Mouse (Mus musculus) liver, embryonic 13.5 days (tissue): ENCODE data around the gene Erv3. TPM values are rescaled to one million over a fixed set of nuclear protein-coding genes. Genes with fewer than 3 reads are reported as not detected.
A peak's percentile ranks its signal among the peaks of the same experiment; 100 is the strongest.
"Not testable (repeated sequence)": the region's sequence is repeated elsewhere in the genome, so short reads cannot be mapped to it uniquely, and the experiment has no call there.

Experiments used
- ATAC-seq: fragments of 200-750 bp; cut with Nextera tagmentation; 2 replicates; pipeline ENCODE4 v1.8.0; 2017; ENCODE audit warnings: low read depth, mild to moderate bottlenecking, moderate number of reproducible peaks, moderate library complexity
- DNase-seq: peaks from one replicate; pipeline ENCODE4 v3.0.0; 2022
- H3K27ac ChIP-seq: fragments of 300-500 bp; sonication (generic); 2 replicates; pipeline ENCODE4 v1.5.1; 2015; ENCODE audit warnings: moderate library complexity, mild to moderate bottlenecking, inconsistent platforms
- H3K27me3 ChIP-seq: fragments of 300-500 bp; sonication (generic); 2 replicates; pipeline ENCODE4 v1.6.1; 2015; ENCODE audit warnings: mild to moderate bottlenecking, inconsistent platforms
- H3K36me3 ChIP-seq: fragments of 300-500 bp; sonication (generic); 2 replicates; pipeline ENCODE4 v1.6.1; 2015; ENCODE audit warnings: mild to moderate bottlenecking, inconsistent platforms
- H3K4me1 ChIP-seq: fragments of 300-500 bp; sonication (generic); replicated peaks from 2 replicates; pipeline ENCODE4 v1.6.1; 2015; ENCODE audit warnings: inconsistent platforms
- H3K4me2 ChIP-seq: fragments of 300-500 bp; sonication (generic); 2 replicates; pipeline ENCODE4 v1.6.1; 2015; ENCODE audit warnings: inconsistent platforms, mild to moderate bottlenecking, moderate library complexity
- H3K4me3 ChIP-seq: fragments of 300-500 bp; sonication (generic); replicated peaks from 2 replicates; pipeline ENCODE4 v1.5.1; 2015; ENCODE audit warnings: mild to moderate bottlenecking, inconsistent platforms
- H3K9ac ChIP-seq: fragments of 300-500 bp; sonication (generic); 2 replicates; pipeline ENCODE4 v1.6.1; 2015; ENCODE audit warnings: mild to moderate bottlenecking, inconsistent platforms
- H3K9me3 ChIP-seq: fragments of 300-500 bp; sonication (generic); replicated peaks from 2 replicates; pipeline ENCODE4 v1.6.1; 2016; ENCODE audit warnings: inconsistent platforms
- WGBS: fragments of 180-500 bp; shearing (Covaris S2); methylation state at CpG from one replicate; pipeline ENCODE4 v1.1.7; 2015; ENCODE audit not compliant: insufficient replicate concordance; 5-methylcytosine and 5-hydroxymethylcytosine counted together
- polyA plus RNA-seq: library from polyadenylated mRNA; unstranded; fragments of >200 nt; fragmentation: Nextera tagmentation; extraction: Ambion mirVana; gene quantifications from 2 replicates; pipeline ENCODE4 v1.2.1, GENCODE M21; 2015

Erv3 gene
- polyA plus RNA-seq, 1 experiment from 2014 or later = not detected

GRCm38 (mm10) chr2:131845671-131846070 is 13.9 kb downstream of the Erv3 start:
- ATAC-seq (no peak), DNase-seq (no peak)
- H3K4me1 ChIP-seq = peaks cover 30% of the 10 kb centered on the region
- H3K27me3 ChIP-seq = 0 out of 2 replicates have a peak, but pooled peaks cover 4% of the 10 kb centered on the region
- no peak overlapping the region for H3K4me3 ChIP-seq
- 51% methylated on average over 8 of the region's 8 CpGs for WGBS
- H3K27ac ChIP-seq = no peak overlapping the region
- no peak overlapping the region for H3K4me2 ChIP-seq
- no peaks in the 10 kb centered on the region for H3K9me3 ChIP-seq
- no peak overlapping the region for H3K9ac ChIP-seq
- no peaks in the 10 kb centered on the region for H3K36me3 ChIP-seq

GRCm38 (mm10) chr2:131842568-131842967 is 17.0 kb downstream of the Erv3 start:
- no peaks in the 10 kb centered on the region for H3K9me3 ChIP-seq
- whole genome bisulfite sequencing = 62% methylated on average over 5 of the region's 5 CpGs
- H3K4me2 ChIP-seq = no peak overlapping the region
- 0 out of 2 replicates have a peak, but pooled peaks cover 8% of the 10 kb centered on the region for H3K27me3 ChIP-seq
- no peak overlapping the region for H3K27ac ChIP-seq
- peaks cover 23% of the 10 kb centered on the region for H3K4me1 ChIP-seq
- DNase-seq = no peak
- ATAC-seq = peak; percentile 80
- H3K4me3 ChIP-seq = no peak overlapping the region
- no peak overlapping the region for H3K9ac ChIP-seq
- H3K36me3 ChIP-seq = no peaks in the 10 kb centered on the region

GRCm38 (mm10) chr2:131841321-131841693 is 18.2 kb downstream of the Erv3 start:
- H3K27me3 ChIP-seq = peaks cover 9% of the 10 kb centered on the region; the same call in 1 of the 2 replicates
- H3K4me1 ChIP-seq = peaks cover 12% of the 10 kb centered on the region
- ATAC-seq (no peak), DNase-seq (no peak)
- no peaks in the 10 kb centered on the region for H3K36me3 ChIP-seq
- no peak overlapping the region for H3K9ac ChIP-seq
- no peak overlapping the region for H3K4me2 ChIP-seq
- no peak overlapping the region for H3K27ac ChIP-seq
- WGBS = 51% methylated on average over 2 of the region's 2 CpGs
- no peak overlapping the region for H3K4me3 ChIP-seq
- H3K9me3 ChIP-seq = no peaks in the 10 kb centered on the region

- no peak overlapping the region for H3K4me2 ChIP-seq
- H3K27me3 ChIP-seq = peaks cover 6% of the 10 kb centered on the region; the same call in 1 of the 2 replicates
- H3K9ac ChIP-seq = no peak overlapping the region
- DNase-seq (no peak), ATAC-seq (no peak)
- WGBS = 60% methylated on average over 9 of the region's 9 CpGs
- no peaks in the 10 kb centered on the region for H3K36me3 ChIP-seq
- no peak overlapping the region for H3K4me3 ChIP-seq
- no peak overlapping the region for H3K27ac ChIP-seq
- H3K9me3 ChIP-seq = no peaks in the 10 kb centered on the region
- H3K4me1 ChIP-seq = peaks cover 9% of the 10 kb centered on the region
Observed at GRCm38 (mm10) chr2:131840611-131841320, 18.8 kb downstream of the Erv3 start.

- 66% methylated on average over 1 of the region's 1 CpGs for WGBS
- Histone ChIP-seq H3K36me3 (no peaks in the 10 kb centered on the region), H3K9me3 (no peaks in the 10 kb centered on the region), H3K4me2 (no peak overlapping the region), H3K4me3 (no peak overlapping the region), H3K27me3 (peaks cover 2% of the 10 kb centered on the region; the same call in 1 of the 2 replicates), H3K9ac (no peak overlapping the region), H3K27ac (no peak overlapping the region), H3K4me1 (no peaks in the 10 kb centered on the region)
- DNase-seq (no peak), ATAC-seq (no peak)
Observed at GRCm38 (mm10) chr2:131834296-131834695, 25.3 kb downstream of the Erv3 start.

GRCm38 (mm10) chr2:131831861-131832260 is 27.7 kb downstream of the Erv3 start:
- Histone ChIP-seq H3K9ac (no peak overlapping the region), H3K36me3 (no peaks in the 10 kb centered on the region), H3K27me3 (peaks cover 2% of the 10 kb centered on the region; the same call in 1 of the 2 replicates), H3K4me3 (no peak overlapping the region), H3K27ac (no peak overlapping the region), H3K4me1 (peaks cover 20% of the 10 kb centered on the region), H3K4me2 (no peak overlapping the region), H3K9me3 (no peaks in the 10 kb centered on the region)
- ATAC-seq (no peak), DNase-seq (no peak)
- 29% methylated on average over 2 of the region's 2 CpGs for WGBS

GRCm38 (mm10) chr2:131830945-131831344 is 28.6 kb downstream of the Erv3 start:
- ATAC-seq, H3K9ac ChIP-seq, DNase-seq, H3K27ac ChIP-seq, H3K27me3 ChIP-seq, H3K9me3 ChIP-seq, H3K36me3 ChIP-seq, H3K4me2 ChIP-seq, H3K4me3 ChIP-seq: not testable (repeated sequence)
- 72% methylated on average over 4 of the region's 4 CpGs for WGBS
- H3K4me1 ChIP-seq = peaks cover 29% of the 10 kb centered on the region

- DNase-seq = no peak
- H3K9ac ChIP-seq = 0 out of 2 replicates have a peak overlapping the region, but pooled peaks have one; percentile 28
Observed at GRCm38 (mm10) chr2:131827999-131828975, 31.3 kb downstream of the Erv3 start.

GRCm38 (mm10) chr2:131827026-131827687 is 32.4 kb downstream of the Erv3 start:
- DNase-seq = no peak
- H3K9me3 ChIP-seq = no peaks in the 10 kb centered on the region
- peaks cover 67% of the 10 kb centered on the region for H3K4me1 ChIP-seq
- peak overlapping the region; percentile 59 for H3K4me2 ChIP-seq
- whole genome bisulfite sequencing = 70% methylated on average over 4 of the region's 4 CpGs
- no peaks in the 10 kb centered on the region for H3K36me3 ChIP-seq
- H3K27ac ChIP-seq = peak overlapping the region; percentile 99
- H3K9ac ChIP-seq = peak overlapping the region; percentile 70
- ATAC-seq = peak; percentile 32
- H3K27me3 ChIP-seq = no peaks in the 10 kb centered on the region
- no peak overlapping the region for H3K4me3 ChIP-seq

More at GRCm38 (mm10) chr2:131827999-131828975, 31.3 kb downstream of the Erv3 start:
- H3K9me3 ChIP-seq = no peaks in the 10 kb centered on the region
- H3K4me3 ChIP-seq = no peak overlapping the region
- H3K27me3 ChIP-seq = no peaks in the 10 kb centered on the region
- 42% methylated on average over 18 of the region's 18 CpGs for WGBS
- peak overlapping the region; percentile 59; the same call in 1 of the 2 replicates for H3K4me2 ChIP-seq
- H3K27ac ChIP-seq = peak overlapping the region; percentile 99; the same call in 1 of the 2 replicates
- no peak for ATAC-seq
- no peaks in the 10 kb centered on the region for H3K36me3 ChIP-seq
- H3K4me1 ChIP-seq = peaks cover 55% of the 10 kb centered on the region

- Histone ChIP-seq H3K27ac (peak overlapping the region; percentile 99), H3K9me3 (no peaks in the 10 kb centered on the region), H3K4me2 (peak overlapping the region; percentile 59), H3K36me3 (no peaks in the 10 kb centered on the region), H3K4me3 (peak overlapping the region; percentile 10; the same call in 1 of the 2 replicates), H3K27me3 (no peaks in the 10 kb centered on the region), H3K9ac (peak overlapping the region; percentile 70), H3K4me1 (peaks cover 83% of the 10 kb centered on the region)
- WGBS = 7% methylated on average over 2 of the region's 2 CpGs
- DNase-seq (peak; percentile 62), ATAC-seq (peak; percentile 95)
Observed at GRCm38 (mm10) chr2:131825498-131825897, 34.0 kb downstream of the Erv3 start.

- H3K36me3 ChIP-seq = no peaks in the 10 kb centered on the region
- WGBS = 52% methylated on average over 2 of the region's 2 CpGs
- DNase-seq (no peak), ATAC-seq (no peak)
- no peaks in the 10 kb centered on the region for H3K9me3 ChIP-seq
- no peaks in the 10 kb centered on the region for H3K27me3 ChIP-seq
- H3K27ac ChIP-seq = peak overlapping the region; percentile 99
- no peak overlapping the region for H3K4me3 ChIP-seq
- H3K4me2 ChIP-seq = no peak overlapping the region
- peak overlapping the region; percentile 41; the same call in 1 of the 2 replicates for H3K9ac ChIP-seq
- peaks cover 84% of the 10 kb centered on the region for H3K4me1 ChIP-seq
Observed at GRCm38 (mm10) chr2:131823931-131824330, 35.6 kb downstream of the Erv3 start.
